Mouse (Mus musculus) myocyte (in vitro differentiated cells): ENCODE measurements around the gene Gclc. TPM values are rescaled to one million over a fixed set of nuclear protein-coding genes. Genes with fewer than 3 reads are reported as not detected.

Experiments
- H3K27me3 ChIP-seq: one replicate; pipeline ENCODE4 v1.6.1; 2011; ENCODE audit not compliant: control insufficient read depth, insufficient read depth, insufficient read length
- H3K36me3 ChIP-seq: one replicate; pipeline ENCODE4 v1.6.1; 2011; ENCODE audit not compliant: control insufficient read depth, insufficient read depth
- H3K4me2 ChIP-seq: one replicate; pipeline ENCODE4 v1.6.1; 2011; ENCODE audit warnings: low read depth, control low read depth
- H3K4me3 ChIP-seq: one replicate; pipeline ENCODE4 v1.5.1; 2011; ENCODE audit warnings: mild to moderate bottlenecking, control low read depth, moderate library complexity
- H3K79me2 ChIP-seq: one replicate; pipeline ENCODE4 v1.6.1; 2011; ENCODE audit not compliant: control insufficient read depth, insufficient read depth
- H3ac ChIP-seq: one replicate; pipeline ENCODE4 v1.6.1; 2011; ENCODE audit not compliant: control insufficient read depth, insufficient read length
- CEBPB ChIP-seq: IDR thresholded peaks from 2 replicates; pipeline ENCODE4 v1.6.1; 2011; ENCODE audit warnings: mild to moderate bottlenecking, moderate library complexity; ENCODE audit not compliant: poor library complexity, insufficient read depth, severe bottlenecking
- E2F4 ChIP-seq: IDR thresholded peaks from one replicate; pipeline ENCODE4 v1.6.1; 2011; ENCODE audit warnings: mild to moderate bottlenecking, control low read depth, moderate library complexity; ENCODE audit not compliant: insufficient read depth
- MAX ChIP-seq: IDR thresholded peaks from one replicate; pipeline ENCODE4 v1.6.1; 2011; ENCODE audit warnings: low read depth, mild to moderate bottlenecking, control low read depth
- MYOD1 ChIP-seq, 3 experiments: IDR thresholded peaks; one replicate each; pipeline ENCODE4 v1.6.1; 2011; ENCODE audit warnings: control low read depth in 2 of 3, low read depth in 2 of 3, mild to moderate bottlenecking in 2 of 3, moderate library complexity in 1 of 3; ENCODE audit not compliant: insufficient read length in 2 of 3, control insufficient read depth in 1 of 3
- MYOG ChIP-seq, 3 experiments: IDR thresholded peaks; one replicate each; pipeline ENCODE4 v1.6.1; 2011; ENCODE audit warnings: control low read depth in 2 of 3, low read depth in 2 of 3, mild to moderate bottlenecking in 2 of 3; ENCODE audit not compliant: insufficient read length in 2 of 3, control insufficient read depth in 1 of 3, insufficient read depth in 1 of 3
- POLR2A ChIP-seq: IDR thresholded peaks from one replicate; pipeline ENCODE4 v1.6.1; 2011; ENCODE audit warnings: low read depth, mild to moderate bottlenecking, control low read depth, moderate library complexity; ENCODE audit not compliant: insufficient read length
- POLR2AphosphoS2 ChIP-seq: IDR thresholded peaks from one replicate; pipeline ENCODE4 v1.6.1; 2011; ENCODE audit warnings: low read depth, control low read depth; ENCODE audit not compliant: insufficient read length
- REST ChIP-seq: IDR thresholded peaks from one replicate; pipeline ENCODE4 v1.6.1; 2011; ENCODE audit warnings: mild to moderate bottlenecking, control low read depth, moderate library complexity; ENCODE audit not compliant: insufficient read depth, insufficient read length
- SRF ChIP-seq: IDR thresholded peaks from one replicate; pipeline ENCODE4 v1.6.1; 2011; ENCODE audit warnings: low read depth; ENCODE audit not compliant: control insufficient read depth, insufficient read length
- TCF12 ChIP-seq: IDR thresholded peaks from one replicate; pipeline ENCODE4 v1.6.1; 2011; ENCODE audit warnings: mild to moderate bottlenecking, control low read depth; ENCODE audit not compliant: poor library complexity, insufficient read depth, severe bottlenecking
- TCF3 ChIP-seq: IDR thresholded peaks from one replicate; pipeline ENCODE4 v1.6.1; 2011; ENCODE audit warnings: low read depth, control low read depth; ENCODE audit not compliant: insufficient read length
- USF1 ChIP-seq: IDR thresholded peaks from one replicate; pipeline ENCODE4 v1.6.1; 2011; ENCODE audit warnings: low read depth, mild to moderate bottlenecking, control low read depth, moderate library complexity
- polyA plus RNA-seq: library from polyadenylated mRNA; unstranded; fragments of >200 nt; fragmentation: generic; extraction: Trizol; gene quantifications from one replicate; pipeline ENCODE4 v1.2.1, GENCODE M21; 2012; ENCODE audit warnings: missing spikeins

The Gclc gene
- 9.0 TPM for polyA plus RNA-seq

- Histone ChIP-seq H3K4me3 (peak within 1 kb of the TSS; percentile 71), H3K36me3 (no peaks in the 10 kb centered on the region), H3K79me2 (peaks cover 41% of the 10 kb centered on the region), H3ac (peak within 1 kb of the TSS; percentile 94), H3K4me2 (peak within 1 kb of the TSS; percentile 91), H3K27me3 (no peaks in the 10 kb centered on the region)
- TF ChIP-seq MYOD1 (IDR thresholded peaks at IDR 0.05; ENCODE audit: control insufficient read depth in 1 of 3, insufficient read length in 2 of 3, low read depth in 2 of 3), result no peak
- TF ChIP-seq POLR2A, result peak; percentile 98
- TF ChIP-seq CEBPB, result no peak
- TF ChIP-seq E2F4, result no peak
- no peak for TF ChIP-seq TCF12
- peak; percentile 31 for TF ChIP-seq REST
- peak in 1 of 3 experiments; percentile 7 for TF ChIP-seq MYOG (IDR thresholded peaks at IDR 0.05; ENCODE audit: control insufficient read depth in 1 of 3, insufficient read depth in 1 of 3, insufficient read length in 2 of 3, low read depth in 2 of 3)
- TF ChIP-seq POLR2AphosphoS2, result peak; percentile 92
- TF ChIP-seq USF1, result no peak
- TF ChIP-seq MAX, result no peak
- no peak for TF ChIP-seq TCF3
- TF ChIP-seq SRF, result no peak
Measured at GRCm38 (mm10) chr9:77753853-77754727, at the start of gene Gclc. Gclc (plus strand) TSS chr9:77754535.

- no peak overlapping the region for H3K4me2 ChIP-seq
- H3K36me3 ChIP-seq, result no peaks in the 10 kb centered on the region
- no peak for TF ChIP-seq TCF3
- no peak for TF ChIP-seq MYOD1 (IDR thresholded peaks at IDR 0.05; ENCODE audit: control insufficient read depth in 1 of 3, insufficient read length in 2 of 3, low read depth in 2 of 3)
- TF ChIP-seq CEBPB, result no peak
- no peak for TF ChIP-seq MAX
- no peak overlapping the region for H3ac ChIP-seq
- H3K4me3 ChIP-seq, result no peak overlapping the region
- H3K79me2 ChIP-seq, result no peaks in the 10 kb centered on the region
- no peaks in the 10 kb centered on the region for H3K27me3 ChIP-seq
Measured at GRCm38 (mm10) chr9:77706515-77706914, 47.8 kb upstream of the Gclc start.

GRCm38 (mm10) chr9:77707433-77708139 lies 46.7 kb upstream of the Gclc start:
- H3K36me3 ChIP-seq, result no peaks in the 10 kb centered on the region
- TF ChIP-seq MAX (no peak), TCF3 (no peak), REST (no peak), POLR2AphosphoS2 (no peak), MYOG (IDR thresholded peaks at IDR 0.05; ENCODE audit: control insufficient read depth in 1 of 3, insufficient read depth in 1 of 3, insufficient read length in 2 of 3, low read depth in 2 of 3) (no peak), USF1 (no peak), MYOD1 (IDR thresholded peaks at IDR 0.05; ENCODE audit: control insufficient read depth in 1 of 3, insufficient read length in 2 of 3, low read depth in 2 of 3) (no peak), CEBPB (no peak), SRF (no peak), POLR2A (no peak)
- H3K27me3 ChIP-seq, result no peaks in the 10 kb centered on the region
- no peaks in the 10 kb centered on the region for H3K79me2 ChIP-seq
- no peak overlapping the region for H3K4me3 ChIP-seq
- no peak overlapping the region for H3K4me2 ChIP-seq
- H3ac ChIP-seq, result no peak overlapping the region

GRCm38 (mm10) chr9:77708950-77709349 lies 45.4 kb upstream of the Gclc start:
- no peaks in the 10 kb centered on the region for H3K27me3 ChIP-seq
- TF ChIP-seq MAX (no peak), MYOG (IDR thresholded peaks at IDR 0.05; ENCODE audit: control insufficient read depth in 1 of 3, insufficient read depth in 1 of 3, insufficient read length in 2 of 3, low read depth in 2 of 3) (no peak), CEBPB (no peak), TCF12 (no peak), MYOD1 (IDR thresholded peaks at IDR 0.05; ENCODE audit: control insufficient read depth in 1 of 3, insufficient read length in 2 of 3, low read depth in 2 of 3) (no peak), TCF3 (no peak), SRF (no peak), POLR2AphosphoS2 (no peak), POLR2A (no peak)
- no peaks in the 10 kb centered on the region for H3K79me2 ChIP-seq
- H3ac ChIP-seq, result no peak overlapping the region
- no peaks in the 10 kb centered on the region for H3K36me3 ChIP-seq
- H3K4me2 ChIP-seq, result no peak overlapping the region
- H3K4me3 ChIP-seq, result no peak overlapping the region

- TF ChIP-seq TCF3 (no peak), POLR2AphosphoS2 (no peak), REST (no peak), E2F4 (no peak), SRF (no peak), MAX (no peak), TCF12 (no peak), USF1 (no peak), MYOD1 (IDR thresholded peaks at IDR 0.05; ENCODE audit: control insufficient read depth in 1 of 3, insufficient read length in 2 of 3, low read depth in 2 of 3) (no peak), MYOG (IDR thresholded peaks at IDR 0.05; ENCODE audit: control insufficient read depth in 1 of 3, insufficient read depth in 1 of 3, insufficient read length in 2 of 3, low read depth in 2 of 3) (no peak), POLR2A (no peak), CEBPB (no peak)
- Histone ChIP-seq H3K79me2 (no peaks in the 10 kb centered on the region), H3K36me3 (no peaks in the 10 kb centered on the region), H3K27me3 (no peaks in the 10 kb centered on the region), H3K4me3 (no peak overlapping the region), H3K4me2 (no peak overlapping the region), H3ac (no peak overlapping the region)
Measured at GRCm38 (mm10) chr9:77711021-77711569, 43.2 kb upstream of the Gclc start.
